In genomic region chr13:72640131-72640521, GRCm38 (mm10) we compare ENCODE assay signal across 7 mouse cellular contexts. TPM values are rescaled to one million over a fixed set of nuclear protein-coding genes. Genes with fewer than 3 reads are reported as not detected.
DNase-seq lines count a peak whose midpoint lies in the region; ATAC-seq and TF ChIP-seq lines count a peak whose summit lies in the region.

No protein-coding gene starts in this region.

- no peak for ATAC-seq in forebrain, embryonic 11.5 days (replicated peaks; ENCODE audit: low FRiP score)
- ATAC-seq in lung, postnatal 0 days = peak; percentile 61
- peak; percentile 28; the same call in 1 of the 2 replicates for ATAC-seq in stomach, embryonic 16.5 days (ENCODE audit: insufficient read depth, low FRiP score)
- ATAC-seq in monocyte, adult 5-6 weeks (replicated peaks; ENCODE audit: insufficient number of reproducible peaks, low FRiP score, low TSS enrichment, poor library complexity, severe bottlenecking) = no peak

- TF ChIP-seq EP300 in lung, postnatal 0 days (IDR thresholded peaks at IDR 0.05) = no peak

- no peaks in the 10 kb centered on the region for H3K36me3 ChIP-seq in forebrain, embryonic 11.5 days (ENCODE audit: control insufficient read depth, insufficient read depth, low read length)
- no peaks in the 10 kb centered on the region for H3K36me3 ChIP-seq in lung, postnatal 0 days (ENCODE audit: insufficient read depth, low read length)
- H3K36me3 ChIP-seq in stomach, embryonic 16.5 days (ENCODE audit: control insufficient read depth, insufficient read depth, low read length) = no peaks in the 10 kb centered on the region

- H3K27me3 ChIP-seq in forebrain, embryonic 11.5 days (ENCODE audit: control insufficient read depth, insufficient read depth, low read length) = peaks cover 66% of the 10 kb centered on the region
- H3K27me3 ChIP-seq in lung, postnatal 0 days (replicated peaks; ENCODE audit: insufficient read depth, low read length) = peaks cover 23% of the 10 kb centered on the region
- H3K27me3 ChIP-seq in stomach, embryonic 16.5 days (ENCODE audit: control insufficient read depth, insufficient read depth, low read length) = peaks cover 63% of the 10 kb centered on the region

- peak; percentile 68 for DNase-seq in 3T3-L1 (ENCODE audit: low read depth, low spot score)
- DNase-seq in R1 (ENCODE audit: low read depth, low spot score) = peak; percentile 78
- DNase-seq in forebrain, embryonic 11.5 days (ENCODE audit: low spot score) = peak; percentile 67
- peak; percentile 48 to 64 for DNase-seq in kidney, adult 8-10 months
- DNase-seq in lung, postnatal 0 days (ENCODE audit: low spot score) = peak; percentile 78

- H3K4me3 ChIP-seq in forebrain, embryonic 11.5 days (ENCODE audit: low read depth, low read length) = no peak overlapping the region
- H3K4me3 ChIP-seq in lung, postnatal 0 days (ENCODE audit: low read depth, low read length) = peak overlapping the region; percentile 52
- peak overlapping the region; percentile 57 for H3K4me3 ChIP-seq in stomach, embryonic 16.5 days (replicated peaks; ENCODE audit: low read length)

- H3K4me1 ChIP-seq in forebrain, embryonic 11.5 days (replicated peaks; ENCODE audit: control insufficient read depth, insufficient read depth, low read length) = peaks cover 12% of the 10 kb centered on the region; the same call in 1 of the 2 replicates
- H3K4me1 ChIP-seq in lung, postnatal 0 days (ENCODE audit: insufficient read depth, low read depth, low read length) = peaks cover 9% of the 10 kb centered on the region
- peaks cover 10% of the 10 kb centered on the region for H3K4me1 ChIP-seq in stomach, embryonic 16.5 days (ENCODE audit: control insufficient read depth, insufficient read depth, low read length)

- no peak overlapping the region for H3K9ac ChIP-seq in forebrain, embryonic 11.5 days (ENCODE audit: low read length)
- H3K9ac ChIP-seq in lung, postnatal 0 days (replicated peaks; ENCODE audit: low read depth) = peak overlapping the region; percentile 40; the same call in 1 of the 2 replicates
- peak overlapping the region; percentile 63 for H3K9ac ChIP-seq in stomach, embryonic 16.5 days (ENCODE audit: low read length)

- no peaks in the 10 kb centered on the region for H3K9me3 ChIP-seq in forebrain, embryonic 11.5 days (ENCODE audit: control insufficient read depth, low read length)
- H3K9me3 ChIP-seq in lung, postnatal 0 days (ENCODE audit: low read length) = no peaks in the 10 kb centered on the region
- no peaks in the 10 kb centered on the region for H3K9me3 ChIP-seq in stomach, embryonic 16.5 days (replicated peaks; ENCODE audit: control insufficient read depth, low read length)

- WGBS in forebrain, embryonic 11.5 days = under 1% methylated on average over 11 of the region's 11 CpGs
- under 1% methylated on average over 11 of the region's 11 CpGs for WGBS in lung, postnatal 0 days
- 4% methylated on average over 11 of the region's 11 CpGs for WGBS in stomach, embryonic 16.5 days

- peak overlapping the region; percentile 53 for H3K4me2 ChIP-seq in forebrain, embryonic 11.5 days (ENCODE audit: low read depth, low read length, severe bottlenecking)
- H3K4me2 ChIP-seq in lung, postnatal 0 days (replicated peaks; ENCODE audit: low read depth, low read length) = peak overlapping the region; percentile 82
- H3K4me2 ChIP-seq in stomach, embryonic 16.5 days (ENCODE audit: low read depth, low read length) = peak overlapping the region; percentile 88

- no peak overlapping the region for H3K27ac ChIP-seq in forebrain, embryonic 11.5 days (ENCODE audit: low read depth, low read length)
- H3K27ac ChIP-seq in lung, postnatal 0 days (ENCODE audit: low read length) = peak overlapping the region; percentile 77
- H3K27ac ChIP-seq in stomach, embryonic 16.5 days (ENCODE audit: low read length) = 0 out of 2 replicates have a peak overlapping the region, but pooled peaks have one; percentile 53

- TF ChIP-seq CTCF in lung, postnatal 0 days (IDR thresholded peaks at IDR 0.05) = peak; percentile 72

RNA-seq across cellular contexts. Expression of gene Irx2, which starts 11.5 kb away (rescaled TPM):
- polyA plus RNA-seq in forebrain, embryonic 11.5 days (2014; fragmentation: Nextera tagmentation; extraction: Ambion mirVana) = 3.4 and 3.7 TPM in 2 replicates
- polyA plus RNA-seq in lung, postnatal 0 days (2015; fragmentation: Nextera tagmentation; extraction: Ambion mirVana) = 36.2 and 40.0 TPM in 2 replicates
- 1.1 and 1.8 TPM in 2 replicates for polyA plus RNA-seq in stomach, embryonic 16.5 days (2015; fragmentation: Nextera tagmentation; extraction: Ambion mirVana)
- total RNA-seq in monocyte, adult 5-6 weeks (2017) = 3.5 TPM in 1 of 3 replicates, not detected in the others

Comparison
In these comparisons a context has a peak if more than half of its experiments do, and no peak if none do; other contexts are left out.
1. ATAC-seq: peak in lung, postnatal 0 days (single experiment) and stomach, embryonic 16.5 days (single experiment); none in forebrain, embryonic 11.5 days (single experiment) and monocyte, adult 5-6 weeks (single experiment).
2. Peak in every context shown above with its lines, with median percentiles within 50 percentile points of each other: DNase-seq and H3K4me2 ChIP-seq.